Mouse (Mus musculus) CH12.LX (cell line): ENCODE measurements at regions not wholly inside any gene's neighbourhood (a gene's known extent, or its start where the extent isn't known, plus 50 kb on each side); places are given as distances from the start of the nearest gene placed in this dataset.

Experiments
- DNase-seq: peaks from one replicate; pipeline ENCODE4 v3.0.0-alpha.2; 2013; ENCODE audit errors: extremely low read depth
- H3K27ac ChIP-seq: 2 replicates; pipeline ENCODE4 v1.5.1; 2012; ENCODE audit warnings: low read depth, mild to moderate bottlenecking, control low read depth, moderate library complexity; ENCODE audit not compliant: insufficient read depth
- H3K27me3 ChIP-seq: replicated peaks from 2 replicates; pipeline ENCODE3; 2012; ENCODE audit warnings: inconsistent platforms
- H3K36me3 ChIP-seq, 2 experiments: replicated peaks in 1 of 2; 2 replicates each; pipeline versions ENCODE3 to v1.6.1; 2012; ENCODE audit warnings: inconsistent platforms in 1 of 2, low read length in 1 of 2, mild to moderate bottlenecking in 1 of 2, mixed read lengths in 1 of 2, moderate library complexity in 1 of 2; ENCODE audit not compliant: control insufficient read depth in 1 of 2, insufficient read depth in 1 of 2
- H3K4me1 ChIP-seq, 2 experiments: 2 replicates each; pipeline ENCODE4 v1.6.1; 2012; ENCODE audit warnings: inconsistent platforms in 1 of 2, moderate library complexity in 1 of 2; ENCODE audit not compliant: insufficient read depth in 2 of 2, control insufficient read depth in 1 of 2
- H3K4me2 ChIP-seq: 2 replicates; pipeline ENCODE4 v1.6.1; 2012; ENCODE audit warnings: low read depth, mild to moderate bottlenecking, control low read depth; ENCODE audit not compliant: poor library complexity, insufficient read depth, severe bottlenecking
- H3K4me3 ChIP-seq, 3 experiments: fragments of 150-350 bp in 1 of 3; sonication (generic) in 1 of 3; replicated peaks in 1 of 3; 2 replicates each; pipeline versions ENCODE3 to v1.5.1; 2011 to 2012; ENCODE audit warnings: low read depth in 2 of 3, low read length in 2 of 3, mild to moderate bottlenecking in 2 of 3, moderate library complexity in 2 of 3, control low read depth in 1 of 3, improper control_type of control experiment in 1 of 3, inconsistent platforms in 1 of 3, mixed read lengths in 1 of 3; ENCODE audit not compliant: poor library complexity in 1 of 3
- H3K79me2 ChIP-seq: replicated peaks from 2 replicates; pipeline ENCODE4 v1.6.1; 2012; ENCODE audit warnings: mild to moderate bottlenecking, moderate library complexity; ENCODE audit not compliant: control insufficient read depth, poor library complexity, insufficient read depth, severe bottlenecking; ENCODE audit errors: extremely low read depth
- H3K9ac ChIP-seq: 2 replicates; pipeline ENCODE4 v1.6.1; 2012; ENCODE audit warnings: low read depth, mild to moderate bottlenecking, control low read depth, moderate library complexity; ENCODE audit not compliant: insufficient read depth
- H3K9me3 ChIP-seq: replicated peaks from 2 replicates; pipeline ENCODE3; 2012; ENCODE audit warnings: low read length, inconsistent platforms, mixed read lengths
- BHLHE40 ChIP-seq: IDR thresholded peaks from 2 replicates; pipeline ENCODE4 v1.6.1; 2011; ENCODE audit warnings: mild to moderate bottlenecking, low read depth, low read length, improper control_type of control experiment
- EP300 ChIP-seq: IDR thresholded peaks from 2 replicates; pipeline ENCODE4 v1.6.1; 2011; ENCODE audit warnings: low read length, improper control_type of control experiment
- ETS1 ChIP-seq: conservative IDR thresholded peaks from 2 replicates; pipeline ENCODE4 v1.6.1; 2012; ENCODE audit warnings: low read depth, mild to moderate bottlenecking, inconsistent platforms, low read length, improper control_type of control experiment, moderate library complexity
- JUN ChIP-seq: IDR thresholded peaks from 2 replicates; pipeline ENCODE4 v1.6.1; 2011; ENCODE audit warnings: low read depth, mild to moderate bottlenecking, low read length, improper control_type of control experiment, moderate library complexity; ENCODE audit not compliant: insufficient read depth
- MAFK ChIP-seq: IDR thresholded peaks from 2 replicates; pipeline ENCODE4 v1.6.1; 2011; ENCODE audit warnings: low read length, improper control_type of control experiment; ENCODE audit not compliant: insufficient replicate concordance
- MAZ ChIP-seq: IDR thresholded peaks from 2 replicates; pipeline ENCODE4 v1.6.1; 2012; ENCODE audit warnings: low read depth, mild to moderate bottlenecking, inconsistent platforms, low read length, improper control_type of control experiment, moderate library complexity
- MEF2A ChIP-seq: IDR thresholded peaks from 2 replicates; pipeline ENCODE4 v1.6.1; 2014; ENCODE audit warnings: low read depth, mild to moderate bottlenecking, inconsistent platforms, low read length, improper control_type of control experiment, borderline replicate concordance
- MXI1 ChIP-seq: IDR thresholded peaks from 2 replicates; pipeline ENCODE4 v1.6.1; 2011; ENCODE audit warnings: mild to moderate bottlenecking, low read depth, low read length, improper control_type of control experiment
- NRF1 ChIP-seq: IDR thresholded peaks from 2 replicates; pipeline ENCODE4 v1.6.1; 2014; ENCODE audit warnings: low read depth, mild to moderate bottlenecking, inconsistent platforms, low read length, improper control_type of control experiment, moderate library complexity
- RCOR1 ChIP-seq: conservative IDR thresholded peaks from 2 replicates; pipeline ENCODE4 v1.6.1; 2012; ENCODE audit warnings: low read depth, mild to moderate bottlenecking, inconsistent platforms, low read length, improper control_type of control experiment
- SMC3 ChIP-seq: IDR thresholded peaks from 2 replicates; pipeline ENCODE4 v1.6.1; 2011; ENCODE audit warnings: low read depth, low read length, improper control_type of control experiment
- TBP ChIP-seq: conservative IDR thresholded peaks from 2 replicates; pipeline ENCODE4 v1.6.1; 2011; ENCODE audit warnings: low read depth, low read length, improper control_type of control experiment
- USF1 ChIP-seq: IDR thresholded peaks from 2 replicates; pipeline ENCODE4 v1.6.1; 2014; ENCODE audit warnings: low read depth, mild to moderate bottlenecking, inconsistent platforms, low read length, improper control_type of control experiment
- ZKSCAN1 ChIP-seq: IDR thresholded peaks from 2 replicates; pipeline ENCODE4 v1.6.1; 2012; ENCODE audit warnings: low read depth, inconsistent platforms, low read length, improper control_type of control experiment, borderline replicate concordance
- ZMIZ1 ChIP-seq: IDR thresholded peaks from 2 replicates; pipeline ENCODE4 v1.6.1; 2012; ENCODE audit warnings: low read depth, mild to moderate bottlenecking, inconsistent platforms, low read length, improper control_type of control experiment
- ZNF384 ChIP-seq: IDR thresholded peaks from 2 replicates; pipeline ENCODE4 v1.6.1; 2012; ENCODE audit warnings: low read depth, low read length, improper control_type of control experiment, inconsistent platforms
- dilution Hi-C: fragments of 300-500 bp; cut with MboI; formaldehyde crosslinking; loops from 2 replicates; pipeline ENCODE4 v1.14.3; 2020; ENCODE audit warnings: low sequenced_read_pairs; ENCODE audit not compliant: extremely low pct_unique_long_range_greater_than_20kb, extremely low pct_ligation_motif_present
- in situ Hi-C: fragments of 300-500 bp; cut with MboI; formaldehyde crosslinking; loops from 3 replicates; pipeline ENCODE4 v1.14.3; 2019; ENCODE audit warnings: low sequenced_read_pairs, low pct_ligation_motif_present, low pct_unique_long_range_greater_than_20kb, mixed read lengths

- Histone ChIP-seq H3K79me2 (no peaks in the 10 kb centered on the region), H3K9ac (no peak overlapping the region), H3K27me3 (no peaks in the 10 kb centered on the region), H3K36me3 (no peaks in the 10 kb centered on the region), H3K4me1 (no peaks in the 10 kb centered on the region), H3K4me3 (no peak overlapping the region), H3K27ac (no peak overlapping the region), H3K9me3 (peaks cover 70% of the 10 kb centered on the region), H3K4me2 (no peak overlapping the region)
- TF ChIP-seq BHLHE40 (no peak), USF1 (no peak), NRF1 (no peak), MEF2A (no peak), RCOR1 (no peak), SMC3 (no peak), ZKSCAN1 (no peak), ZMIZ1 (no peak), JUN (no peak)
- DNase-seq = no peak
- in situ Hi-C loops (no loop called here), dilution Hi-C loops (no loop called here)
Observed at GRCm38 (mm10) chr9:101422006-101422405, 170.4 kb upstream of the Ppp2r3a start.

GRCm38 (mm10) chr9:101421136-101421535, 169.5 kb upstream of the Ppp2r3a start:
- Histone ChIP-seq H3K4me2 (no peak overlapping the region), H3K9me3 (peaks cover 67% of the 10 kb centered on the region), H3K79me2 (no peaks in the 10 kb centered on the region), H3K9ac (no peak overlapping the region), H3K27me3 (no peaks in the 10 kb centered on the region), H3K36me3 (no peaks in the 10 kb centered on the region), H3K27ac (no peak overlapping the region), H3K4me3 (no peak overlapping the region), H3K4me1 (no peaks in the 10 kb centered on the region)
- TF ChIP-seq ETS1 (no peak), ZNF384 (no peak)
- in situ Hi-C loops = no loop called here
- dilution Hi-C loops = no loop called here
- no peak for DNase-seq

GRCm38 (mm10) chr9:101420181-101420580, 168.6 kb upstream of the Ppp2r3a start:
- no peak for DNase-seq
- TF ChIP-seq BHLHE40 (no peak), TBP (no peak), EP300 (no peak), USF1 (no peak), MAFK (no peak), MXI1 (no peak), MAZ (no peak)
- Histone ChIP-seq H3K36me3 (no peaks in the 10 kb centered on the region), H3K4me3 (no peak overlapping the region), H3K9ac (no peak overlapping the region), H3K9me3 (peaks cover 69% of the 10 kb centered on the region), H3K4me2 (no peak overlapping the region), H3K27me3 (no peaks in the 10 kb centered on the region), H3K79me2 (no peaks in the 10 kb centered on the region), H3K4me1 (no peaks in the 10 kb centered on the region), H3K27ac (no peak overlapping the region)
- in situ Hi-C loops (no loop called here), dilution Hi-C loops (no loop called here)
